Mouse (Mus musculus): ENCODE data around the gene Fbxl8. TPM values are rescaled to one million over a fixed set of nuclear protein-coding genes. Genes with fewer than 3 reads are reported as not detected.
A peak's percentile ranks its signal among the peaks of the same experiment; 100 is the strongest.
"Not testable (repeated sequence)": the region's sequence is repeated elsewhere in the genome, so short reads cannot be mapped to it uniquely, and the experiment has no call there.

The Fbxl8 gene
- polyA plus RNA-seq (2015; fragmentation: Nextera tagmentation; extraction: Ambion mirVana): 0.44 and 0.58 TPM in 2 replicates

GRCm38 (mm10) chr8:105264024-105264982 is at the start of gene Fbxl8, which contains the start of gene Tradd:
Gene Fbxl8 (plus strand): TSS chr8:105264648.
Gene Tradd (minus strand): TSS chr8:105264609.
- peak; percentile 43 for ATAC-seq
- H3K27ac ChIP-seq: no peak within 1 kb of the TSS
- 1% methylated on average over 51 of the region's 54 CpGs for WGBS

DNA sequence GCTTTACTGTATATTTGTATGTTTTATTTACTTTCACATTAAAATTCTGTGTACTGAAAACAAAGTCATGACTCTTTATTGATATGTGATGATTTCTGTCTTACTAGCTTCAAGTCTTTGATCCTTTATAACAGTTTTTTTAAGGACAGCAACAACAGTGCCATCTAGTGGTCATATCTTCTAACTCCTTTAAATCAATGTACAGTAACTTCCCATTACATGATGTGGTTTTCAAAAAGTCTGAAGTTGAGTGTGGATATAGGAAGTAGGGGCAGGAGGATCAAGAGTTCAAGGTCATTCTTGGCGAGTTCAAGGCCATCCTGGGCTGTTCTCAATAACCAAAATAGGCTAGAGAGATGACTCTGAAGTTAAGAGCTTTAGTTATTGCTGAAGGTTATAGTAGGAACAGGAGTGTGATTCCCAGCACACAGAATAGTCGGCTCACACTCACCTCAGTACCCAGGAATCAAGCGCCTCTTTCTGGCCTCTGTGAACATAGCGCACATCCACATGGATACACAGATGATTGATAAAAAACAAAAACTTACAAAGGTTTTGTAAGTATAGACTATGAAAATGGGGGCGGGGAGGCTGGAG is 46.4 kb upstream of the Fbxl8 start:
- Histone ChIP-seq H3K9ac (no peak overlapping the region), H3K36me3 (ENCODE audit: poor library complexity, severe bottlenecking) (peaks cover 6% of the 10 kb centered on the region; the same call in 1 of the 2 replicates), H3K27ac (no peak overlapping the region), H3K27me3 (no peaks in the 10 kb centered on the region), H3K9me3 (replicated peaks) (no peaks in the 10 kb centered on the region), H3K4me2 (no peak overlapping the region), H3K4me3 (no peak overlapping the region), H3K4me1 (no peaks in the 10 kb centered on the region)
- peak; percentile 51 for ATAC-seq
- 81% methylated on average over 5 of the region's 5 CpGs for WGBS

More at GRCm38 (mm10) chr8:105264024-105264982, at the start of gene Fbxl8, which contains the start of gene Tradd:
- H3K4me1 ChIP-seq: peaks cover 35% of the 10 kb centered on the region
- H3K27me3 ChIP-seq: peaks cover 96% of the 10 kb centered on the region
- peak within 1 kb of the TSS; percentile 77 for H3K4me2 ChIP-seq
- H3K9ac ChIP-seq: peak within 1 kb of the TSS; percentile 67
- H3K36me3 ChIP-seq (ENCODE audit: poor library complexity, severe bottlenecking): no peaks in the 10 kb centered on the region
- H3K9me3 ChIP-seq (replicated peaks): no peaks in the 10 kb centered on the region; the same call in 1 of the 2 replicates
- peak within 1 kb of the TSS; percentile 60 for H3K4me3 ChIP-seq

GRCm38 (mm10) chr8:105223850-105224249 is 40.6 kb upstream of the Fbxl8 start:
- ATAC-seq: no peak
- H3K27ac ChIP-seq: no peak overlapping the region
- H3K27me3 ChIP-seq: no peaks in the 10 kb centered on the region
- no peaks in the 10 kb centered on the region for H3K9me3 ChIP-seq (replicated peaks)
- H3K4me2 ChIP-seq: no peak overlapping the region
- peaks cover 17% of the 10 kb centered on the region for H3K4me1 ChIP-seq
- H3K4me3 ChIP-seq: no peak overlapping the region
- H3K36me3 ChIP-seq (ENCODE audit: poor library complexity, severe bottlenecking): no peaks in the 10 kb centered on the region
- 79% methylated on average over 7 of the region's 7 CpGs for WGBS
- H3K9ac ChIP-seq: no peak overlapping the region

DNA sequence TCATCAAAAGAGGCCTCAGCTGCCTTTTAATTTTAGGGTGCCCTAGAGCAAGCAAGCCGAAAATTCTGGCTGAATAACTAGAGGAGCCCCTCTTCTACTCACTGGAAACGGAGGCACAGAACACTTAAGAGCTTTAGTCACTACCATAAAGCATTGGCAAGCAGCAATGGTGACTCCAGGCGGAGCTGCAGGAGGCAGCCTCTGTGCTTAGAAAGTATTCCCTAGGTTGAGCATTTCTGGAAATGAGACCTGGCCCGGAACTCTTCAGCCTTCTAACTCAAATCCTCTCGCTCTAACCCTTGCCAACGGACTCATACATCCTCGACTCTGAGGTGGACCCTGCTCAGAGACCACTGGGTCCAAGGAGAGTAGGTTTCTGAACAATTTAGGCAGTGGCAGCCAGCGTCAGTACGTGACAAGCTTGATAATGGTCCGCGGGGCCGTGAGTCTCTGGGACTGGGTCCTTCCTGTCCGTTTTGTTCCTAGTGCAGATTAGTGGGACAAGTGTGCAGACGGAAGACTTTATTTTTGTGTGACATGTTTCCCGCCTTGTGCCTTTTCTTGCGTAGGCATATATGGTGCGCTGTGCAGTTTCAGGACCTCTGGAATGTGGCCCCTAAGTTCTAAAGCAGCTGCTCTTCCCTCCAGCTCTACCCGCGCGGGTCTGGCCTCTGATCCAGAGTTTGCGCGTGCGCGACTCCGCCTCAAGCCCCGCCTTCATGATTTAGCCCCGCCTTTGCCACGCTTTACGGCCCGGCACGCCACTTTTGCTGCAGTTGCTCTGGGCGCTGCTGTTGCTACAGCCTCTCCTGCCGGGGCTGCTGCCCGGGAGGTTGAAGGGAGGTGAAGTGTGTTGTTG is 39.8 kb upstream of the Fbxl8 start, which contains the start of gene D230025D16Rik:
Gene D230025D16Rik, plus strand, starts transcription at position 733 of the 859 bp plus-strand sequence.
- H3K4me2 ChIP-seq: peak within 1 kb of the TSS; percentile 87
- H3K27me3 ChIP-seq: no peaks in the 10 kb centered on the region
- H3K27ac ChIP-seq: peak within 1 kb of the TSS; percentile 73
- no peaks in the 10 kb centered on the region for H3K36me3 ChIP-seq (ENCODE audit: poor library complexity, severe bottlenecking)
- peak; percentile 97 for ATAC-seq
- H3K9me3 ChIP-seq (replicated peaks): no peaks in the 10 kb centered on the region
- 2% methylated on average over 34 of the region's 34 CpGs for WGBS
- peak within 1 kb of the TSS; percentile 95 for H3K4me3 ChIP-seq
- H3K9ac ChIP-seq: peak within 1 kb of the TSS; percentile 93
- H3K4me1 ChIP-seq: peaks cover 17% of the 10 kb centered on the region

- Histone ChIP-seq H3K36me3 (ENCODE audit: poor library complexity, severe bottlenecking) (no peaks in the 10 kb centered on the region), H3K4me3 (peak overlapping the region; percentile 95), H3K4me1 (peaks cover 17% of the 10 kb centered on the region), H3K4me2 (peak overlapping the region; percentile 87), H3K27me3 (no peaks in the 10 kb centered on the region), H3K9me3 (replicated peaks) (no peaks in the 10 kb centered on the region), H3K9ac (peak overlapping the region; percentile 93), H3K27ac (peak overlapping the region; percentile 66)
- WGBS: under 1% methylated on average over 26 of the region's 27 CpGs
- no peak for ATAC-seq
These were observed 39.2 kb upstream of the Fbxl8 start for GRCm38 (mm10) chr8:105225272-105225593.

DNA sequence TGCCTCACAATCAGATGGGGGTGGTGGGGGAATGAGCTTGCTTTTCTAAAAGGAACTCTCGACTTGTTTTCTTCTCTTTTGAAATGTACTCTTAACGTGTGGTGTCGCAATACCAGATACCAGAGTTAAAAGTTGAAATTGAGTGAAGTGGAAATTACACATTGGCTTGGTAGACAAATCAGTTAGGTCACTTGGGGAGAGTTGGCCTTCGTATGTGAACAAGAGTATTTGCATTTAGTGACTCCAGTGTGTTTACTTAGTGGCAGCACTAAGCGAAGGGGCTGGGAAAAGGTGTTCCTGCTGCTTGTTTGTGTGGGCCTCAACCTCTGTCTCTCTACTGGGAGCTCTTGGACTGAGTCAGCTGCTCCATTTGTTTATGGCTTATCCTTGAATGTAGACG is 38.5 kb upstream of the Fbxl8 start:
- no peaks in the 10 kb centered on the region for H3K9me3 ChIP-seq (replicated peaks)
- H3K4me1 ChIP-seq: peaks cover 17% of the 10 kb centered on the region
- ATAC-seq: no peak
- H3K4me3 ChIP-seq: peak overlapping the region; percentile 95
- H3K27me3 ChIP-seq: no peaks in the 10 kb centered on the region
- no peaks in the 10 kb centered on the region for H3K36me3 ChIP-seq (ENCODE audit: poor library complexity, severe bottlenecking)
- H3K27ac ChIP-seq: no peak overlapping the region
- H3K4me2 ChIP-seq: peak overlapping the region; percentile 87
- H3K9ac ChIP-seq: peak overlapping the region; percentile 93
- WGBS: 29% methylated on average over 6 of the region's 6 CpGs

- no peaks in the 10 kb centered on the region for H3K9me3 ChIP-seq (replicated peaks)
- H3K4me1 ChIP-seq: no peaks in the 10 kb centered on the region; the same call in 1 of the 2 replicates
- H3K27ac ChIP-seq: no peak overlapping the region
- no peaks in the 10 kb centered on the region for H3K27me3 ChIP-seq
- no peak overlapping the region for H3K4me2 ChIP-seq
- H3K9ac ChIP-seq: no peak overlapping the region
- ATAC-seq: no peak
- H3K36me3 ChIP-seq (ENCODE audit: poor library complexity, severe bottlenecking): peaks cover 14% of the 10 kb centered on the region
- WGBS: 85% methylated on average over 12 of the region's 12 CpGs
- no peak overlapping the region for H3K4me3 ChIP-seq
These were observed 32.7 kb upstream of the Fbxl8 start for GRCm38 (mm10) chr8:105231503-105232320.

- not testable (repeated sequence) for H3K9ac ChIP-seq; H3K4me2 ChIP-seq; H3K4me1 ChIP-seq; ATAC-seq; H3K27me3 ChIP-seq; H3K9me3 ChIP-seq (replicated peaks); H3K27ac ChIP-seq; H3K4me3 ChIP-seq
- 90% methylated on average over 4 of the region's 4 CpGs for WGBS
- H3K36me3 ChIP-seq (ENCODE audit: poor library complexity, severe bottlenecking): peaks cover 16% of the 10 kb centered on the region
These were observed 32.1 kb upstream of the Fbxl8 start for GRCm38 (mm10) chr8:105232321-105232693.

DNA sequence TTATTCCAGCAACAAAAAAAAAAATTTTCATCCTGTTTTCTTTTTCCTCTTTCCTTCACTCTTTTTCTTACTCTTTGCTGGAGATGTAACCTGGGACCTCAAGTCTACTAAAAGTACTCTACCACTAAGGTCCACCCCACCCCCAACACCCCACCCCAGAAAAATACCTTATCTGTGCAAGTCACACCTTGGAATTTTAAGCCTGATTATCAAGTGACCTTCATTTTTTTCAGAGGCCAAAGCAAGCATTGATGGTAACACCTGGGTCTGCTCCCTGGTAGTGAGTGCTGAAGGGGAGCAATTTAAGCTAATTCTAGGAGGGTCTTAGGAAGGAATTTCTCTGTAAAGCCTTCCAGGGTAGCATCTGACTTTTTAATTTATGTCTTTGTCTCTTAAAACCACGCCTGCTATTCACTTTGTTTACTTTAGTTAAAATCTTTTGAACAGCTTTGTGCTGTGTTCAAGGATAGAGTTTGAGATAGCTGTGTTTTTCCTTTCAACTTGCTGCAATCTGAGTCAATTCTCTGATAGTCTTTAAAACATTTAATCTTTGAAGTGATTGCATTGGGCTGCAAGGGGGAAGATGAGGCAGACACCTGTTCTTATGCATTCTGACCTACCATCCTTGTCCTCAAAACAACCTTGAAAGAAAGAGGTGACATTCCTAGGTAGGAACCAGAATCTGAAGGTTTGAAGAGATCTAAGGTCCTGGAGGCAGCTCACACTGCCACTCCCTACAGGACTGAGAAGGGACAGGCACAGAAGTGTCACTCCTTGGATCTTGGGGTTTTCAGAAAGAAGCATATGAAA is 31.1 kb upstream of the Fbxl8 start:
- 68% methylated on average over 1 of the region's 1 CpGs for WGBS
- Histone ChIP-seq H3K36me3 (ENCODE audit: poor library complexity, severe bottlenecking) (peaks cover 17% of the 10 kb centered on the region), H3K9ac (no peak overlapping the region), H3K27me3 (no peaks in the 10 kb centered on the region), H3K4me2 (no peak overlapping the region), H3K4me1 (no peaks in the 10 kb centered on the region), H3K9me3 (replicated peaks) (no peaks in the 10 kb centered on the region), H3K4me3 (no peak overlapping the region), H3K27ac (no peak overlapping the region; the same call in 1 of the 2 replicates)
- ATAC-seq: no peak

GRCm38 (mm10) chr8:105235206-105235605 is 29.2 kb upstream of the Fbxl8 start:
- H3K27ac ChIP-seq: no peak overlapping the region
- no peak overlapping the region for H3K9ac ChIP-seq
- 86% methylated on average over 1 of the region's 1 CpGs for WGBS
- ATAC-seq: no peak
- no peaks in the 10 kb centered on the region for H3K4me1 ChIP-seq
- H3K4me2 ChIP-seq: no peak overlapping the region
- peaks cover 32% of the 10 kb centered on the region for H3K36me3 ChIP-seq (ENCODE audit: poor library complexity, severe bottlenecking)
- H3K9me3 ChIP-seq (replicated peaks): no peaks in the 10 kb centered on the region
- no peak overlapping the region for H3K4me3 ChIP-seq
- H3K27me3 ChIP-seq: no peaks in the 10 kb centered on the region

Data from forebrain, embryonic 13.5 days (tissue).